Mouse (Mus musculus) megakaryocyte, embryonic 14.5 days (primary cell): ENCODE measurements around the gene Lima1. TPM values are rescaled to one million over a fixed set of nuclear protein-coding genes. Genes with fewer than 3 reads are reported as not detected.
A peak's percentile ranks its signal among the peaks of the same experiment; 100 is the strongest.

ENCODE experiments used
- H3K27me3 ChIP-seq: replicated peaks from 2 replicates; pipeline ENCODE3; 2012; ENCODE audit warnings: inconsistent platforms
- H3K36me3 ChIP-seq: replicated peaks from 2 replicates; pipeline ENCODE3; 2012; ENCODE audit warnings: low read length, inconsistent platforms, mixed read lengths
- H3K4me1 ChIP-seq: 2 replicates; pipeline ENCODE4 v1.6.1; 2012; ENCODE audit warnings: inconsistent platforms
- H3K4me3 ChIP-seq: replicated peaks from 2 replicates; pipeline ENCODE3; 2012; ENCODE audit warnings: moderate library complexity, mild to moderate bottlenecking, inconsistent platforms
- H3K9me3 ChIP-seq: 2 replicates; pipeline ENCODE4 v1.6.1; 2012; ENCODE audit warnings: inconsistent platforms
- FLI1 ChIP-seq: IDR thresholded peaks from 2 replicates; pipeline ENCODE4 v1.6.1; 2012; ENCODE audit warnings: low read length, inconsistent platforms, mixed read lengths
- GATA1 ChIP-seq: IDR thresholded peaks from 3 replicates; pipeline ENCODE4 v1.6.1; 2012; ENCODE audit warnings: mixed read lengths, low read length, inconsistent platforms, borderline replicate concordance
- polyA plus RNA-seq: library from polyadenylated mRNA; stranded (reverse); fragments of >175 nt; gene quantifications from 2 replicates; pipeline ENCODE4 v1.2.3, GENCODE M21; 2012; ENCODE audit warnings: low replicate concordance; ENCODE audit not compliant: insufficient read depth

The Lima1 gene
- polyA plus RNA-seq, 1 experiment = 0.75 TPM

GRCm38 (mm10) chr15:99771601-99772276 lies 103.5 kb downstream of the Lima1 start:
- peaks cover 3% of the 10 kb centered on the region for H3K36me3 ChIP-seq
- peaks cover 40% of the 10 kb centered on the region for H3K4me1 ChIP-seq
- TF ChIP-seq FLI1 (no peak), GATA1 (no peak)
- H3K9me3 ChIP-seq = no peaks in the 10 kb centered on the region
- peak overlapping the region; percentile 97 for H3K4me3 ChIP-seq
- H3K27me3 ChIP-seq = no peaks in the 10 kb centered on the region

GRCm38 (mm10) chr15:99771004-99771500 lies 104.2 kb downstream of the Lima1 start:
- peak overlapping the region; percentile 97 for H3K4me3 ChIP-seq

GRCm38 (mm10) chr15:99768761-99769160 lies 106.5 kb downstream of the Lima1 start:
- H3K27me3 ChIP-seq = no peaks in the 10 kb centered on the region
- peaks cover 31% of the 10 kb centered on the region for H3K36me3 ChIP-seq
- H3K4me1 ChIP-seq = peaks cover 47% of the 10 kb centered on the region
- peaks cover 24% of the 10 kb centered on the region for H3K9me3 ChIP-seq
- TF ChIP-seq FLI1 = no peak
- TF ChIP-seq GATA1 = no peak
- H3K4me3 ChIP-seq = no peak overlapping the region

More at GRCm38 (mm10) chr15:99771004-99771500, 104.2 kb downstream of the Lima1 start:
- Histone ChIP-seq H3K9me3 (peaks cover 3% of the 10 kb centered on the region; the same call in 1 of the 2 replicates), H3K4me1 (peaks cover 47% of the 10 kb centered on the region), H3K36me3 (peaks cover 10% of the 10 kb centered on the region), H3K27me3 (no peaks in the 10 kb centered on the region)
- no peak for TF ChIP-seq FLI1
- TF ChIP-seq GATA1 = no peak

- H3K9me3 ChIP-seq = peaks cover 35% of the 10 kb centered on the region
- peaks cover 41% of the 10 kb centered on the region for H3K4me1 ChIP-seq
- no peaks in the 10 kb centered on the region for H3K27me3 ChIP-seq
- peaks cover 43% of the 10 kb centered on the region for H3K36me3 ChIP-seq
- no peak overlapping the region for H3K4me3 ChIP-seq
- TF ChIP-seq FLI1 (no peak), GATA1 (no peak)
Observed at GRCm38 (mm10) chr15:99767467-99767866, 107.8 kb downstream of the Lima1 start.

- no peak for TF ChIP-seq FLI1
- TF ChIP-seq GATA1 = no peak
- no peak overlapping the region for H3K4me3 ChIP-seq
- H3K4me1 ChIP-seq = peaks cover 7% of the 10 kb centered on the region
- H3K27me3 ChIP-seq = no peaks in the 10 kb centered on the region
- peaks cover 37% of the 10 kb centered on the region for H3K36me3 ChIP-seq
- peaks cover 4% of the 10 kb centered on the region for H3K9me3 ChIP-seq
Observed at GRCm38 (mm10) chr15:99754204-99754603, 121.1 kb downstream of the Lima1 start.

- peaks cover 96% of the 10 kb centered on the region for H3K36me3 ChIP-seq
- TF ChIP-seq FLI1 = no peak
- no peak for TF ChIP-seq GATA1
- H3K4me3 ChIP-seq = no peak overlapping the region
- H3K9me3 ChIP-seq = no peaks in the 10 kb centered on the region
- no peaks in the 10 kb centered on the region for H3K27me3 ChIP-seq
- no peaks in the 10 kb centered on the region for H3K4me1 ChIP-seq
Observed at GRCm38 (mm10) chr15:99740229-99740628, 135.0 kb downstream of the Lima1 start.

GRCm38 (mm10) chr15:99736675-99737074 lies 138.6 kb downstream of the Lima1 start:
- Histone ChIP-seq H3K36me3 (peaks cover 94% of the 10 kb centered on the region), H3K4me3 (no peak overlapping the region), H3K4me1 (no peaks in the 10 kb centered on the region), H3K27me3 (no peaks in the 10 kb centered on the region), H3K9me3 (no peaks in the 10 kb centered on the region)
- TF ChIP-seq FLI1 (no peak), GATA1 (no peak)

GRCm38 (mm10) chr15:99735631-99736030 lies 139.6 kb downstream of the Lima1 start:
- Histone ChIP-seq H3K9me3 (no peaks in the 10 kb centered on the region), H3K36me3 (peaks cover 89% of the 10 kb centered on the region), H3K4me1 (no peaks in the 10 kb centered on the region; the same call in 1 of the 2 replicates), H3K27me3 (no peaks in the 10 kb centered on the region), H3K4me3 (no peak overlapping the region)
- no peak for TF ChIP-seq FLI1
- TF ChIP-seq GATA1 = no peak

- TF ChIP-seq FLI1 = no peak
- no peak for TF ChIP-seq GATA1
- no peaks in the 10 kb centered on the region for H3K9me3 ChIP-seq
- no peak overlapping the region for H3K4me3 ChIP-seq
- H3K4me1 ChIP-seq = no peaks in the 10 kb centered on the region; the same call in 1 of the 2 replicates
- peaks cover 85% of the 10 kb centered on the region for H3K36me3 ChIP-seq
- no peaks in the 10 kb centered on the region for H3K27me3 ChIP-seq
Observed at GRCm38 (mm10) chr15:99733186-99733585, 142.1 kb downstream of the Lima1 start.

GRCm38 (mm10) chr15:99731678-99732077 lies 143.6 kb downstream of the Lima1 start:
- no peaks in the 10 kb centered on the region for H3K27me3 ChIP-seq
- no peaks in the 10 kb centered on the region for H3K9me3 ChIP-seq
- H3K4me3 ChIP-seq = no peak overlapping the region
- TF ChIP-seq FLI1 = no peak
- TF ChIP-seq GATA1 = no peak
- H3K4me1 ChIP-seq = peaks cover 6% of the 10 kb centered on the region
- H3K36me3 ChIP-seq = peaks cover 79% of the 10 kb centered on the region
